Mouse (Mus musculus) erythroblast, embryonic 14.5 days (primary cell): ENCODE measurements at regions not wholly inside any gene's neighbourhood (a gene's known extent, or its start where the extent isn't known, plus 50 kb on each side); places are given as distances from the start of the nearest gene placed in this dataset.

Experiments
- GATA1 ChIP-seq: IDR thresholded peaks from 2 replicates; pipeline ENCODE4 v1.6.1; 2012; ENCODE audit warnings: low read length, inconsistent platforms, mixed read lengths
- TAL1 ChIP-seq: IDR thresholded peaks from 3 replicates; pipeline ENCODE4 v1.6.1; 2012; ENCODE audit warnings: low read length, inconsistent platforms, mixed read lengths

GRCm38 (mm10) chr6:31112293-31113077 is 153.6 kb upstream of the Klf14 start:
- TF ChIP-seq GATA1 (no peak), TAL1 (no peak)
